Mouse (Mus musculus) gastrocnemius, postnatal 14 days (tissue): ENCODE results near the gene Chtf18. TPM values are rescaled to one million over a fixed set of nuclear protein-coding genes. Genes with fewer than 3 reads are reported as not detected.
"Not testable (repeated sequence)": the region's sequence is repeated elsewhere in the genome, so short reads cannot be mapped to it uniquely, and the experiment has no call there.

Experiments used
- DNase-seq: peaks from one replicate; pipeline ENCODE4 v3.0.0; 2021; ENCODE audit warnings: mixed read lengths
- intact Hi-C: fragments of 180-260 bp; cut with DNase I; formaldehyde crosslinking; loops from one replicate; pipeline ENCODE4 v1.15.1; 2025; ENCODE audit warnings: low total_unique reads
- long read RNA-seq, 2 experiments: library from polyadenylated mRNA; stranded (forward); transcript quantifications; one replicate each; pipeline ENCODE4 v2.0.0; 2021
- total RNA-seq, 2 experiments: library from RNA; stranded (reverse); gene quantifications; 2 replicates each; pipeline ENCODE4 v1.2.3; 2021

Chtf18 gene
- 1 to 10 TPM; 1.3 to 2.5 TPM for total RNA-seq
- long read RNA-seq, experiment 1, partial matches to known transcripts: 0 of 3 reads
- long read RNA-seq, experiment 1, other reads (novel, unspliced or antisense): 0 of 3 reads
- long read RNA-seq, experiment 2, partial matches to known transcripts: 0 of 2 reads
- long read RNA-seq, experiment 2, other reads (novel, unspliced or antisense): 0 of 2 reads

DNA sequence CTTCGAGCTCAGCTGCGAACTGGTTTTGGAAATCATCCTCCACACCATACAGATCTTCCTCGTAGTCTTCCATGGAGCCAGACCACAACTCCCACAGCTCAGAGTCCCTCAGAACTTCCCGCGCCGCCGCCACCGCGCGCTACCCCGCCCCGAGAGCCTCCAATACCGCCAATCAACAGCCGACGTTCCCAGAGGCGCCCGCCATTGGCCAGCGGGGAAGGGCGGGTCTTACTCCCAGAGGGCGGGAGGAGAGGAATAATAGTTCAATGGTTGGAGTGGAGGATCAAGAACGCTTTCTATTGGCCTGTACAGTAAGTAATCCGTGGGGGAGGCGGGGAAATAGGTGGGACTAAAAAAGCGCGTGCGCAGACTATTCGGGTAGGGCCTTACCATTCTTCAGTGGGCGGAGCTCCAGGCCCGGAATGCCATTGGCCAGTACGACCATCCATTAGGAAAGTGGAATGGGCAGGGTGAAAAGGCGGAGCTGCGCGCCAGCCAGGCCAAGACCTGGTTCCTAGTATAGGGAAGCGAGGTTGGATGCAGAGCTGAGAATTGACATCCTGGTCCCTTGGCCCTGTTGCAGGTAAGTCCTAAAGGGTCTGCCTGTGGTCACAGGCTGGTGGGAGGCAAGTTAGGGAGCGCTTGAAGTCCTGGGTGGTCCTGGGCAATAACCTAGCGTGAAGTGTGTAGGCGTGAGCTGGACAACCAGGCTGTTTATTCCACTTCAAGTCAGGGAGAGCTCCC is at the start of gene Chtf18, which contains the start of gene Rpusd1:
Chtf18 (minus strand) TSS at position 155 of the 744 bp plus-strand sequence.
Rpusd1 (plus strand) TSS at position 406 of the 744 bp plus-strand sequence.
- peak; percentile 99 for DNase-seq
- intact Hi-C loops: no loop called here

DNA sequence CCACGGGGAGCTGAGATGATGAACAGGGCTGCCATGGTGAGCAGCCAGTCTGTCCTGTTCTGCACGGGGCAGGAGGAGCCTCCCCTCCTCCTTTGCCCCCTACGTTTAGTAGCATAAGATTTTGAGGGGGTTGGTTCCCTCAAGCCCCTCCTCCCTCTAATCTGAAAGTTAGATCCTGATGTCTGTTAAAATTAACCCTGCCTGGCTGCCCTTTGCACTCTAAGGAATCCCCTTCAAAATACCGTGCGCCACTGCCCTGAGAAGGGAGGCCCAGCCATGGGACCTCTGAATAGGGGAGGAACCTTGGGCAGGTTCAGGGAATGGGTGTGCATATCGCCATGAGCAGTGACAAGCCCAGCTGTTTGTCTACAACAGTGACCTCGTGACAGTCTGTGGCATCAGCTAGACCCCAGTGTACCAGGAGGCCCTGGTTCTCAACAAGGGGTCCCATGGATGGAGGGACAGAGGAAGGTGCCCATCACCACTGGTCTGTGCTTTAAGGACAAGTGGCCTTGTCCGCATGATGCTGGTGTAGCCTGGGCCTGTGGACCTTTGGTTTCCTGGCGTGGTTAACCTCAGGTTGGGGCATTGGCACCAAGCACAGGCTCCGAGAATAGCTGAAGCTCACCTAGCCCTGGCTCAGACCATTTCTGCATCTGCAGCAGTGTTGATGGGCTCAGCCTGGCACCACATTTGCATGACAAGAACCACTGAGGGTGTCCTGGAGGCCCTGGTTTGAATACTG is 48.3 kb upstream of the Chtf18 start:
- no peak for DNase-seq
- intact Hi-C loops: no loop called here

DNA sequence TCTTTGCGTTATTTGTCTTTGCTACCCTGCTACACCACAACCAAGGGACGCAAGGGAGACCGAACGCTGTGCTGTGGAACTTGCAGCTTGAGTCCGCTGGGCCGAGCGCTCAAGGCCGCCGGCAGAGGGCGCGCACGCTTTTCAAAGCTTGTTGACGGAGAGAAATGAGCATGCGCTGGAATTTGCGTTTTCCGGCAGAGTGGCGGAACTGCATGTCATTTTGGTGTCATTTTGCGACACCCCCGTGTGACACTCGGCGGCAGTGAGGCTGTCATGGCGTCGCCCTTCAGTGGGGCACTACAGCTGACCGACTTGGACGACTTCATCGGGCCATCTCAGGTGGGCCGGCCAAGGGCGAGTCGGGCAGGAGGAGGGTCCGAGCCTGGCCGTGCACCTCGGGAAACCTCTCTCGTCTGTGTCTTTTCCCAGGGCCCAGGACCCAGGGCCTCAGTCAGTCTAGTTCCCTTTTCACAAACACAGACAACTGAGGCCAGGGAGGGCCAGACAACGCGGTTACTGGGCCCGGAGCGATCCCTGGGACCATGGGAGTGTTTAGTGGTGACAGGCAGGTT is 46.4 kb upstream of the Chtf18 start, which contains the start of gene Narfl:
Narfl (plus strand) TSS at position 228 of the 572 bp plus-strand sequence.
- peak; percentile 95 for DNase-seq
- intact Hi-C loops: loop anchor here (2.0 kb wide), 1 partner anchor 29 kb away; no protein-coding TSS in a partner anchor

DNA sequence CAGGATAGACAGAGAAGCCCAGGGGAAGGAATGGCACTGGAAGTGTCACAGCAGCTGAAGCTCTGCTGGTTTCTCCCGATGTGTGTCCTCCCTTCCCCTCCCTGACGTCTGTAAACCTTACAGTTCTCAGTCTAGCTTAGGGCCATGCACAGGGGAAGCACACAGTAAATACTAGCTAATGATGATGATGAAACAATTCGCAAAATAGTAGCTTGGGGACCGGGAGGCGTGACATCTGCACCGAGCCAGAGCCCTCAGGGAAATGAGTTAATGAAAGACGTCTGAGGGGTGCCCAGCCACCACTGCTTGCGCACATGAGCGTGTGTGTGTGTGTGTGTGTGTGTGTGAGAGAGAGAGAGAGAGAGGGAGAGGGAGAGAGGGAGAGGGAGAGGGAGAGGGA is 42.1 kb upstream of the Chtf18 start:
- no peak for DNase-seq
- intact Hi-C loops: no loop called here

DNA sequence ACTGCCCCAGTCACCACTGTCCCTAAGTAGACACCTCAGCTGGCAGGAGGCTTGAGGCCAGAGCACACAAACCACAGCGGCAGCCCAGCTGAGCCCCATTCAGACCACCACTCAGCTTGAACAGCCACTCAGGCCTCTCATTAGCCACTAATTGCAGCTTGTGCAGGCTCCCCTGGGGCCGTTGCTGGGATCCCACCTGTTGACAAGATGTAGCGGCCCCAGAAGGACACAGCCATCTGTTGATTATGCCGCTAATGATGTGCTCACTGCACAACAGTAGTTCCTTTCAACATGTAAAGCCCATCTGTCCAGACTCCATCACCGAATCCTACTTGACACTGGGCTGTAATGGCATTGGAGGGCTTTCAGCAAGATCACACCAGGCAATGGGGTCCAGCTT is 38.7 kb upstream of the Chtf18 start:
- intact Hi-C loops: no loop called here
- DNase-seq: no peak

DNA sequence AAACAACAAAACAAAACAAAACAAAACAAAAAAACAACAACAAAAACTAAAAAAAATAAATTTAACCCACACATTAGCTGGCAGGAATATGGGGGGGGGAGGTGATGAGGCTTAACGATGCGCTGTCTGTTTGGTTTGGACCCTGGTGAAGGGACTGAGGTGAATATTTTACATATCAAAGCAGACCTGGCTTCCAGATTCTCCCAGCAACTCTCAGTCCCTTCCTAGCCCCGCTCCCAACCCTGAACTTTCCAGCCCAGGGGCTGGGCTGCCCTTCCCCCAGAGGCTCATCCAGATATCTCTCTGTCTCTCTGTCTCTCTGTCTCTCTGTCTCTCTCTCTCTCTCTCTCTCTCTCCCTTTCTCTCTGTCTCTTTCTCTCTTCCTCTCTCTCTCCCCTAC is 35.4 kb upstream of the Chtf18 start:
- no peak for DNase-seq
- intact Hi-C loops: no loop called here

DNA sequence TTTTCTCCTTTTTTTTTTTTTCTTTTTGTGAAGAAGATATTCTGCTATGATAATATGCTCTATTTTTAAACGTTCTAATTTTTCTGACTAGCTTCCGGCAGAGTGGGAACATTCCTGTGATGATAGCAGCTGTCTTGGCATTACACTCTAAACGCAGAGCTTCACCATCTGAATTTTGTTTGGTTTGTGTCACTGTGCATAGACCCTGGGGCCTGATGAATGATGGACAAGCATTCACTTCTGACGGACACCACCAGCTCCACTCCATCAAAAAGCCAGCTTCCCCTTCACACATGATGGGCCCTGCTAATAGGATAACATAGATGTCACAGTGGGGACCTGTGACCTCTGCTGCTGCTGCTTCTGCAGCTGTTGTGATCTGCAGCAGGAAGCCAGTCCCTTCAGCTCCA is 34.3 kb upstream of the Chtf18 start:
- no peak for DNase-seq
- intact Hi-C loops: no loop called here

DNA sequence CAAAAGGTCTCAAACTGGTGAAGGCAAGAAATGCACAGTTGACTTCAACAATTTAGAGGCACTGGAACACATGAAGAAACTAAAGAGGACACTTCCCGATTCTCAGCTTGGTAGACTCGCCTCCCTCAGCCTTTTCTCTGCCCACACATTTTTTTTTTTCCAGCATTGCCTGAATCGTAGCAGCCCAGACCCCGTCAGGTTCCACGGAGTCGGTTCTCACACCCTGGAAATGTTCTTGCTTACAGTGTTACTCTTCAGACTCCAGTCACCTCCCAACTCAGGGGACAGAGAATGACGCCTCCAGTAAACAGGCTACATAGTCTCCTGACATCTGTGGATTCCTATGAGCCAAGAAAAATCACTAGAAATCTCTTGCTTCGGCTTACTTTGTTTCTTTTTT is 32.9 kb upstream of the Chtf18 start:
- intact Hi-C loops: no loop called here
- DNase-seq: no peak

DNA sequence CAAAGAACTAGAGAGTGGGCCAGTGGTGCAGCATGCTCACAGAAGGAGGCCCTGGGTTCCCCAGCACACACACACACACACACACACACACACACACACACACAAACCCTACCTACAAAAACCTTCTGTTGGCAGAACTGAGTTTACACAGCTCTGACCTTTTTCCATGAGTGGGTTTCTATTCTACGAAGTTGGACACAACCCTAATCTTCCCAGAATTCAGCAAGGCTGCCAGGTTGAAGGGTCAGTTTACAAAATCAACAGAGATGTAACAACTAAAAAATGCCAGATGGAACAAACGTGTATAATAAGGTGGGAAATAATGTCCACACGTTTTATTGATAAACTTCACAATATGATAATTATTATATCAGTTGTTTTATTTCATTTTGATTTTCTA is 30.5 kb upstream of the Chtf18 start:
- no peak for DNase-seq
- intact Hi-C loops: no loop called here

DNA sequence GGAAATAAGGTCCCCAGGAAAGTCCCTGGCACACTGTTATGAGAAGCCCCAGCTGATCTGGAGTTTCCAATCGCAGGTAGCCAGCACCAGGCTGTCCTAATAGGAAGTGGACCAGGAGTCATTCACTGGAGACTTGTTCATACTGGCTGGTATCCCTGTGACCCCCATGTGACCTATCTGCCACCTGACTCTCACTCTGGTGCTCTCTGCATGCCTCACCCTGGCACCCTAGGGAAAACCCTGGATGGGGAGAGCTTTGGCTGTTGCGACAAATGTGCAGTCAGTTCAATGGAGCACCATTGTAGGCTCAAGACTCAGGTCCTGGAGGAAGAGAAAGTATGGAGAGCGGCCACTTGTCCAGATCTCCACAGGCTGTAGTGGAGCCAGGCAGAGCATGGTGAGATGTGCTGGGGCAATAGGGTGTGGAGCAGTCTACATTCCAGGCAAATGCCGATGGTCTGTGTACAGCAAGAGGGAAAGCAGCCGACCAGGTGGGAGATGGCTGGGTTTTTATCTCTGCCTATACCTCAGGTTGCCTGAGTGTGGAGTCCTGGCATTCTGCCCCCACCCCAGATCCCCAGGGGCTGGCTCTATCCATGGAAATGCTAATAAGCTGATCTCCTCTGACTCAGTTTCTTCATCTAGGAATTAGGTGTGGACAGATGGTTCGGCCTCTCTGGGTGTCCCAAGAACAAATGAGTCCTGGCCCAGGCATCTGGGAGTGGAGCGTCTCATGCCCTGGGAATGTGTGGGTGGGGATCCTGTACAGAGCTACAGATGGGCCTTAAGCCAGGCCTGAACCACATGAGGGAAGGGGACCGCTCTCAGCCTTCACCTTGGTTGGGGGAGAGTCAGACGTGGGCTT is 29.4 kb upstream of the Chtf18 start:
- intact Hi-C loops: no loop called here
- no peak for DNase-seq

DNA sequence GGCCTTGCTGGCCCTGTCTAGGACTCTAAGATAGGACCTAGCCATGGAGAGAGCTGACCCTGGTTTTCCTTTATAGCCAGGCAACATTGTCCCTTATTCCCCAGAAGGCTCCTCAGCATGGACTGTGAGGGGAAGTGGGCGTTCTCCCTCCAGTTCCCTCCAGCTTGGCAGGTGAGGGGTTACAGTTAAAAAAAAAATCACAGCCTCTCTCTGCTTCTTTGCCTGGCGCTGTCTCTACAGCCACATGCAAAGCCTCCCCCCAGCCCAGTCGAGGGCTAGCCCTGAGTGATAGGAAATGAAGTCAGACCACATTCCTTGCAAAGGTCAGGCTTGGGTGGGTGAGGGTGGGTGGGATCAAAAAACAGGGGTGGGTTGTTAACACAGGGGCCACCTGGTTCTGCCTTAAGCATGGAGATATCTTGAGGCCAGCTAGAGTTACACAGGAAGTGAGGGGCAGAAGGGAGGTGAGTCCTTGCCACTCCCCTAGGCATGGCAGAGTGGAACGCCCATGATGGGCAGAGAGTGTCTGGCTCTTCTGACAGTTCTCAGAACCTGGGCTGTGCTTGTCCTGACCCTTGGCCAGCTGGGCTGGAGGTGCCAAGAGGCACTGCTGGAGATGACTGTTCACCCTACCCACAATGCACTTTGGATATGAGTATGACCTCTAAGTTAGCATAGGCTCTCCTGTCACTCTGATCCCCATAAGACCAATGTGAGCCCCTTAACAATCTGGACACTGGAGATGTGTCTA is 28.6 kb upstream of the Chtf18 start:
- intact Hi-C loops: no loop called here
- no peak for DNase-seq

DNA sequence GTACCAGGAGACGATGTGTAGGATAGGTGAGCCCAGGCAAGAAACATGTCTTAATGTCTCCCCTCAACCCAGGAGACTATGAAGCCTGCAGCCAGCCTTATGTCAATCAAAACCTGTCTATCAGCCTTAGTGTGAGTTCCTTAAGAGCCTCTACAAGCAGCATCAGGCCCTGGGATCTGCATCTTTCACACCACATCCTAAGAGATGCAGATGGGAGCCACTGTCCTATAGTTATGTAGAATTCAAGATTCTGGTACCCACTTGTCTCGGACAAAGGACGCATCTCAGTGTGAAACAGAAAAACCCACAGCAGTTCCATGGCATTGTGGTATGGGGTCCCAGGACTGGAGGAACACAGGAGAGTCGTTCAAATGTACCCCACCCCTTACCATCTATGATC is 27.9 kb upstream of the Chtf18 start:
- DNase-seq: no peak
- intact Hi-C loops: no loop called here

DNA sequence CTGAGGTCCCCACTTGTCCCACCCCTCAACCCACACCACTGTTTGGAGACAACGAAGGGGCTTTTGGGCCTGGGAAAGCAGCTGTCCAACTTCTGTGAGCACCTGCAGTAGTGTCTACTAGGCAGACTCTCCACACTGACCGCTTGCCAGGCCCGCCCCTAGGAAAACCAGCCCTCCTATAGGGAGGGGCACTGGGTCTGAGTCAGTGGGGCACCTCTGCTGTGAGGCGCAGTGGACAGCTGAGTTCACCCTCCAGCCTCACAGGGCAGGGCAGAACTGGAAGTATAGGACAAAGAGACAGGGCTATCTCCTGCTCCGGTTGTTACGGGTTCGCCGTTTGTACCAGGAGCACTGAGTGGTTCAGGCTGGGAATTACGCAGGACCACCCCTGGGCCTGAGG is 27.0 kb upstream of the Chtf18 start, which contains the start of gene Msln:
Msln (minus strand) TSS at position 138 of the 400 bp plus-strand sequence.
- DNase-seq: no peak
- intact Hi-C loops: no loop called here

DNA sequence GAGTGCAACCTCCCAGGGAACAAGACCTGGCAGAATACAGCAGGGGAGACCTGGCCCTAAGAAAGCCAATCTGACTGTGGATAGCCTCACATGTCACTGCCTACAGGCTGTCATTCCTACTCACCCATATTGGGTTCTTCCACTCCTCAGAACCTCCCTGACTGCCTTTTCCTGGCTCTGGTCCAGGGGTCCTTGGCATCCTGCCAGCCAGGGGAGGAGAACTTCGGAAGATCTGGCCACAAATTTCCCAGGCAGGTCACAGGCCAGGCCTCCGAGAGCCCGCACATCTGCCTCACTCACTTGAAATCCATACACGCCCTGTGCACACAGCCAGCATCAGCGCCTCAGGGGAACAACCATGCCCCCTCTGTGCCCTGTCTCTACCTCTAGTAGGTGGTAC is 24.2 kb upstream of the Chtf18 start:
- peak; percentile 56 for DNase-seq
- intact Hi-C loops: no loop called here

DNA sequence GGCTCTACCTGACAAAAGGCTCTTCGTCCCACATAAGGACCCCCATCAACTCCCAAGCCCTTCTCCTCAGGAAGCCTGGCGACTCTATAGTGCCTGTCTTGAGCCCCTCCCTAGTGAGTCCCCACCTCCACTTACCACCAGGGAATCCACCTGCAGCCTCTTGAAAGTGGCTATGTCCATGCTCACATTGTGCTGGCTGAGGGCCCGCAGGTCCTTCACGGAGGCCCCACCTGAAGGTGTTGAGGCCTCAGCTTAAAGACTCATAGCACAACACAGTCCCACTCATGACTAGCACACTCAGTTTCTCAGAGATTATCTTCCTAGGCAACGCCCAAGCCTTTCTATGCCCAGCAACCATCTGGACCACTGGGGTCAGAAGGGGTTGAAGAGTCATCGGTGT is 22.1 kb upstream of the Chtf18 start:
- no peak for DNase-seq
- intact Hi-C loops: no loop called here

DNA sequence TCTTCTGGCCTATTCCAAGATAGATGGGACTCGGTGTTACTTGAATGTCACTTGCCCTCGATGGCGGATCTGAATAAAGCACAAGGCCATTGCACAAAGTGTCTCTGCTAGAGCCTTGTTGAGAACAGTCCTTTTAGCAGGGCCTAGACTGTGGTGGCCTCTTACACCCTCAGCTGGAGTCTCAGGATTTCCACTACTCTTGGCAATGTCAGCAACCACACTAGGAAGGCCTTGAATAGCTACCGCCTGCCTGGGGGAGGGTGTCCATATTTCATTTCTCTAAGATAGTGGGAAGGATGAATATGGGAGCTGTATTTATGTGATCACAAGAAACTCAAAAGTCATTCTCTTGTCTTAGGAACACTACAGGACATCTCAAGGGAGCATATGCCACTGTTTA is 21.0 kb upstream of the Chtf18 start:
- no peak for DNase-seq
- intact Hi-C loops: no loop called here

DNA sequence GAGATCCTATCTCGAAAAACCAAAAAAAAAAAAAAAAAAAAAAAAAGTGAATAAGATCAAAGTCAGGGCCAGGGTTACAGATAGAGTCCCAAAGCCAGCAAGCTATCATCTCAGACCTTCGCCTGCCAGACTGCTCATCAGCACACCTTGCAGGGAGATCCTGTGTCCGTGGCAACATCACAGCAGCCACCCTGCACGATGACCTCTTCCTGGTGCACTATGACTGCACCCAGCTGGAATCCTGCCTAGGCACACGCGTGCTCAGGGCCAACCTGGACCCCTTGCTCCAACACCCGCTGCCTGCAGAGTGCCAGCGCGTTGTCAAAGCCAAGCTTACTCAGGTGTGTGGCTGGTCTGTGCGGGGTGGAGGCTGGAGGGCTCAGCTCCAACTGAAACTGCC is 17.1 kb upstream of the Chtf18 start:
- no peak for DNase-seq
- intact Hi-C loops: no loop called here

DNA sequence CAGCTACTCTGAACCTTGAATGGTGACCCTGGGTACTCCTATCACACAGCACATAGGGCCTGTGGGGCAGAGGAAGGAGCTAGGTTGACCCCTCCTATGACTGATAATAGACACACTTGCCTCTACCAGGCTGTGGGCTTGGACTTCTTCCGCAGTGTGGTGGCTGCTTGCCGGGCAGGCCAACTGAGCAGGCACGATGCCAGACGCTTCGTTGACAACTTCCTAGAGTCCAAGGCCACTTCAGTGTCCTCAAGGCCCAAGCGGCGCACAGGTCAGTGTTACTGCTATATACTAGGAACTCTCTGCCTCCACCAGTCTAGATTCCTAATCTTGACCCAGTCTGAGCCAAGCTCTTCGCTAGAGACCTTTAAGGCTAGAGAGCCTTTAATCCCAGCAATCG is 16.6 kb upstream of the Chtf18 start:
- no peak for DNase-seq
- intact Hi-C loops: no loop called here

DNA sequence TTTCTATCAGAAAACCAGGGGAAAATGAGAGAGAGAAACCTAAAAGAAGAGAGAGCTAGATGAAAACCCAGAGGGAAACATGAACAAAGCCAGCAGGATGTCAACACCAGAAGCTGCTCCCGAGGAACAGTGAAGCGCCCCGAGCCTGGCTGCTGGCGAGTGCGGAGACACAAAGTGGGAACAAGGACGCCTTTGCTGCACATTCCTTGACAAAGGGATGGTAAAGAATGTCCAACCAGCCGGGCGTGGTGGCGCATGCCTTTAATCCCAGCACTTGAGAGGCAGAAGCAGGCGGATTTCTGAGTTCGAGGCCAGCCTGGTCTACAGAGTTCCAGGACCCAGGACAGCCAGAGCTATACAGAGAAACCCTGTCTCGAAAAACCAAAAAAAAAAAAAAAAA is 14.3 kb upstream of the Chtf18 start:
- DNase-seq, intact Hi-C loops: not testable (repeated sequence)
